Mouse (Mus musculus) bone marrow macrophage, adult 2 months (primary cell): ENCODE data around the gene 1700049E17Rik2. TPM values are rescaled to one million over a fixed set of nuclear protein-coding genes. Genes with fewer than 3 reads are reported as not detected.
"Not testable (repeated sequence)": the region's sequence is repeated elsewhere in the genome, so short reads cannot be mapped to it uniquely, and the experiment has no call there.

Experiments used
- H3K27ac ChIP-seq: 2 replicates; pipeline ENCODE4 v1.5.1; 2012; ENCODE audit warnings: low read depth, low read length; ENCODE audit not compliant: insufficient read depth
- H3K4me1 ChIP-seq: 2 replicates; pipeline ENCODE4 v1.6.1; 2012; ENCODE audit warnings: low read length; ENCODE audit not compliant: control insufficient read depth, insufficient read depth
- H3K4me3 ChIP-seq: 2 replicates; pipeline ENCODE4 v1.5.1; 2012; ENCODE audit warnings: mild to moderate bottlenecking, low read length, moderate library complexity; ENCODE audit not compliant: insufficient read depth
- polyA plus RNA-seq: library from polyadenylated mRNA; stranded (reverse); fragments of >200 nt; gene quantifications from 2 replicates; pipeline ENCODE4 v1.2.4, GENCODE M21; 2012; ENCODE audit not compliant: missing spikeins, insufficient read depth, insufficient read length

Gene 1700049E17Rik2
- not detected in 2 replicates for polyA plus RNA-seq

- H3K4me3 ChIP-seq, H3K27ac ChIP-seq, H3K4me1 ChIP-seq: not testable (repeated sequence)
Observed at GRCm38 (mm10) chr14:41572911-41573310, at the start of gene 1700049E17Rik2. Gene 1700049E17Rik2 (plus strand): TSS chr14:41573211.

- H3K4me3 ChIP-seq, H3K27ac ChIP-seq, H3K4me1 ChIP-seq: not testable (repeated sequence)
Observed at GRCm38 (mm10) chr14:41524695-41525094, 48.3 kb upstream of the 1700049E17Rik2 start.

- not testable (repeated sequence) for H3K4me1 ChIP-seq, H3K27ac ChIP-seq, H3K4me3 ChIP-seq
Observed at GRCm38 (mm10) chr14:41555483-41555882, 17.5 kb upstream of the 1700049E17Rik2 start, which contains the start of gene Gm7970. Gene Gm7970 (minus strand): TSS chr14:41555583.

- not testable (repeated sequence) for H3K4me3 ChIP-seq, H3K27ac ChIP-seq, H3K4me1 ChIP-seq
Observed at GRCm38 (mm10) chr14:41586346-41586745, 13.3 kb downstream of the 1700049E17Rik2 start.

- not testable (repeated sequence) for H3K4me1 ChIP-seq, H3K27ac ChIP-seq, H3K4me3 ChIP-seq
Observed at GRCm38 (mm10) chr14:41600935-41601334, 27.9 kb downstream of the 1700049E17Rik2 start.

DNA sequence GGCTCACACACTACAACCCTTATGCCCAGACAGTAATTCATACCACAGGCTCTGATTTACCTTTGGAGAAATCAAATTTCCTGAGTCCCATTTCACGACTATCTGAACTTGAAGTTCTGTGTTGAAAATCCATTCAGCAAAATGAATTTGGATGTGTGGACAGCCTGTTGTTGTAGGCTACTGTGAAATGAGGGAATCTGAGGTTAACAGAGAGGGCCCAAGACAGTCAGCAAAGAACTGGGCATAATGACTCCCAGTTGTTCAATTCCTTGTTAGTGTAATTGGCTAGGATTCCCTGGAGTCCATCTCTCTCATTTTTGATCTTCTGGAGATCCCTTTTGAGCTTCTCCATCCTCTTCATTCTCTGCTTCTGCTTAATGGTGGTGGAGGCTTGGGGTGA is 37.7 kb downstream of the 1700049E17Rik2 start:
- H3K27ac ChIP-seq, H3K4me3 ChIP-seq, H3K4me1 ChIP-seq: not testable (repeated sequence)

- H3K4me3 ChIP-seq, H3K4me1 ChIP-seq, H3K27ac ChIP-seq: not testable (repeated sequence)
Observed at GRCm38 (mm10) chr14:41622535-41622934, 49.5 kb downstream of the 1700049E17Rik2 start.

GRCm38 (mm10) chr14:41624512-41624911 is 51.5 kb downstream of the 1700049E17Rik2 start, which contains the start of gene Gm3072:
Gene Gm3072 (minus strand): TSS chr14:41624612.
- H3K4me3 ChIP-seq, H3K27ac ChIP-seq, H3K4me1 ChIP-seq: not testable (repeated sequence)

GRCm38 (mm10) chr14:41630144-41630543 is 57.1 kb downstream of the 1700049E17Rik2 start:
- not testable (repeated sequence) for H3K27ac ChIP-seq, H3K4me3 ChIP-seq, H3K4me1 ChIP-seq

Other genes starting within 250 kb of the 1700049E17Rik2 start
- gene Gm5798, start 224.6 kb upstream of the 1700049E17Rik2 start, polyA plus RNA-seq, result not detected in 2 replicates
- not detected in 2 replicates for gene Gm7945, start 186.8 kb upstream of the 1700049E17Rik2 start, polyA plus RNA-seq
- not detected in 2 replicates for gene Gm6482, start 164.9 kb upstream of the 1700049E17Rik2 start, polyA plus RNA-seq
- not detected in 2 replicates for gene Gm7954, start 119.7 kb upstream of the 1700049E17Rik2 start, polyA plus RNA-seq
- gene Gm3486, start 83.7 kb upstream of the 1700049E17Rik2 start, polyA plus RNA-seq, result not detected in 2 replicates
- not detected in 2 replicates for gene Gm7970, start 17.6 kb upstream of the 1700049E17Rik2 start, polyA plus RNA-seq
- not detected in 2 replicates for gene Gm3072, start 51.4 kb downstream of the 1700049E17Rik2 start, polyA plus RNA-seq
- gene Gm3676, start 73.3 kb downstream of the 1700049E17Rik2 start, polyA plus RNA-seq, result not detected in 2 replicates
- not detected in 2 replicates for gene Gm8068, start 128.7 kb downstream of the 1700049E17Rik2 start, polyA plus RNA-seq
- not detected in 2 replicates for gene Gm7929, start 177.4 kb downstream of the 1700049E17Rik2 start, polyA plus RNA-seq
- gene Gm47189, start 199.2 kb downstream of the 1700049E17Rik2 start, polyA plus RNA-seq, result not detected in 2 replicates